Comparison of ENCODE assay signal across 31 mouse cellular contexts in the genomic region with DNA sequence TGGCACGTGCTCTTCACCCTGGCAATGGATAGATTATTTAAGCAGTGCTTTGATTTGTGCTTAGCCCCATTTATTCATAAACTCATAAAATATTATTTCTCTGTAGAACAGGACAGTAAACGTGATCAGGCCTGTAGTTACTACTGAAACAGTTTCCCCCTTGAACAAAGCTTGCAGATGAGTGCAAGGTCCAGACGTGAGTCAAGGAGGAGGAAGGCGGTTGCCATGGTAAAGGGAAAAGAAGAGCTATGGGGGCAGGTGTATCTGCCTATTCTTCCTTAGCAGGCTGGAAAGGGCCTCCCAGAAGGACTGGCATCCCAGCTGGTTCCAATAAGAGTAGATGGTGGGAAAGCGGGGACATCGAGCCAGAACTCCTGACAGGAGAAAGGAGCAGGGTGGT. TPM values are rescaled to one million over a fixed set of nuclear protein-coding genes. Genes with fewer than 3 reads are reported as not detected.
"Had no signal": no experiment of that assay in that cellular context is flagged by ENCODE, and none has a peak within 500 bp of the region (broad histone marks: within the 10 kb centered on the region; RNA-seq: fewer than 3 reads in every experiment).

No protein-coding gene starts in this region.

- H3K9me3 ChIP-seq: heart, embryonic 10.5 days; heart, embryonic 12.5 days; hindbrain, embryonic 10.5 days; hindbrain, embryonic 12.5 days; kidney, embryonic 15.5 days; limb, embryonic 13.5 days; limb, embryonic 15.5 days; liver, embryonic 13.5 days; liver, embryonic 15.5 days had no signal

- H3K36me3 ChIP-seq: heart, embryonic 10.5 days; heart, embryonic 12.5 days; hindbrain, embryonic 10.5 days; hindbrain, embryonic 12.5 days; kidney, embryonic 15.5 days; limb, embryonic 13.5 days; limb, embryonic 15.5 days; liver, embryonic 13.5 days; liver, embryonic 15.5 days had no signal

- H3K27ac ChIP-seq: heart, embryonic 10.5 days; hindbrain, embryonic 10.5 days; hindbrain, embryonic 12.5 days; hindbrain, embryonic 14.5 days; kidney, embryonic 15.5 days; kidney, postnatal 0 days; limb, embryonic 13.5 days; limb, embryonic 15.5 days; liver, embryonic 13.5 days; liver, embryonic 15.5 days had no signal

- H3K27me3 ChIP-seq: heart, embryonic 12.5 days; hindbrain, embryonic 12.5 days; kidney, embryonic 15.5 days; limb, embryonic 13.5 days; limb, embryonic 15.5 days; liver, embryonic 13.5 days; liver, embryonic 15.5 days had no signal

- H3K4me1 ChIP-seq: heart, embryonic 10.5 days; heart, embryonic 12.5 days; hindbrain, embryonic 10.5 days; hindbrain, embryonic 12.5 days; kidney, embryonic 15.5 days; limb, embryonic 13.5 days; limb, embryonic 15.5 days; liver, embryonic 13.5 days; liver, embryonic 15.5 days had no signal

- H3K4me3 ChIP-seq: heart, embryonic 10.5 days; heart, embryonic 12.5 days; hindbrain, embryonic 10.5 days; hindbrain, embryonic 12.5 days; kidney, embryonic 15.5 days; limb, embryonic 13.5 days; limb, embryonic 15.5 days; liver, embryonic 13.5 days; liver, embryonic 15.5 days had no signal

- H3K9ac ChIP-seq: heart, embryonic 12.5 days; hindbrain, embryonic 12.5 days; hindbrain, embryonic 14.5 days; kidney, embryonic 15.5 days; limb, embryonic 13.5 days; limb, embryonic 15.5 days; liver, embryonic 13.5 days; liver, embryonic 15.5 days; liver, postnatal 0 days had no signal

- ATAC-seq: inflammation-experienced regulatory T-cells, adult 6 months; liver, postnatal 0 days had no signal

- DNase-seq: gastrocnemius, postnatal 14 days; heart, adult 18-20 months; heart, postnatal 10 days; heart, postnatal 4 days; kidney, adult 11 months; kidney, adult 2 months; kidney, adult 9 months; kidney, postnatal 14 days; kidney, postnatal 36 days; layer of hippocampus, adult 9-11 months; left cerebral cortex, postnatal 4 days; liver, embryonic 13.5 days; liver, postnatal 0 days had no signal

- H3K4me2 ChIP-seq: heart, embryonic 12.5 days; hindbrain, embryonic 12.5 days; hindbrain, embryonic 14.5 days; kidney, embryonic 15.5 days; limb, embryonic 13.5 days; limb, embryonic 15.5 days; liver, embryonic 13.5 days; liver, embryonic 15.5 days had no signal

RNA-seq across cellular contexts. Expression of gene Vtcn1, which starts 56.1 kb away (rescaled TPM):
- total RNA-seq: granulocyte monocyte progenitor cell, adult 5-6 weeks; layer of hippocampus, adult 8-10 months; layer of hippocampus, postnatal 14 days; layer of hippocampus, postnatal 36 days; left cerebral cortex, postnatal 10 days; left cerebral cortex, postnatal 4 days had no signal
- polyA plus RNA-seq: hindbrain, embryonic 14.5 days; hindbrain, embryonic 16.5 days; inflammation-experienced regulatory T-cells, adult 6 months; limb, embryonic 11.5 days; liver, embryonic 13.5 days; liver, embryonic 15.5 days had no signal
